Mouse (Mus musculus) CH12.LX (cell line): Measurements from ENCODE around the gene Dok4. TPM values are rescaled to one million over a fixed set of nuclear protein-coding genes. Genes with fewer than 3 reads are reported as not detected.

ENCODE experiments used
- DNase-seq: peaks from one replicate; pipeline ENCODE4 v3.0.0-alpha.2; 2013; ENCODE audit errors: extremely low read depth
- H3K27ac ChIP-seq: 2 replicates; pipeline ENCODE4 v1.5.1; 2012; ENCODE audit warnings: low read depth, mild to moderate bottlenecking, control low read depth, moderate library complexity; ENCODE audit not compliant: insufficient read depth
- H3K27me3 ChIP-seq: replicated peaks from 2 replicates; pipeline ENCODE3; 2012; ENCODE audit warnings: inconsistent platforms
- H3K36me3 ChIP-seq, 2 experiments: replicated peaks in 1 of 2; 2 replicates each; pipeline versions ENCODE3 to v1.6.1; 2012; ENCODE audit warnings: inconsistent platforms in 1 of 2, low read length in 1 of 2, mild to moderate bottlenecking in 1 of 2, mixed read lengths in 1 of 2, moderate library complexity in 1 of 2; ENCODE audit not compliant: control insufficient read depth in 1 of 2, insufficient read depth in 1 of 2
- H3K4me1 ChIP-seq, 2 experiments: 2 replicates each; pipeline ENCODE4 v1.6.1; 2012; ENCODE audit warnings: inconsistent platforms in 1 of 2, moderate library complexity in 1 of 2; ENCODE audit not compliant: insufficient read depth in 2 of 2, control insufficient read depth in 1 of 2
- H3K4me2 ChIP-seq: 2 replicates; pipeline ENCODE4 v1.6.1; 2012; ENCODE audit warnings: low read depth, mild to moderate bottlenecking, control low read depth; ENCODE audit not compliant: poor library complexity, insufficient read depth, severe bottlenecking
- H3K4me3 ChIP-seq, 3 experiments: fragments of 150-350 bp in 1 of 3; sonication (generic) in 1 of 3; replicated peaks in 1 of 3; 2 replicates each; pipeline versions ENCODE3 to v1.5.1; 2011 to 2012; ENCODE audit warnings: low read depth in 2 of 3, low read length in 2 of 3, mild to moderate bottlenecking in 2 of 3, moderate library complexity in 2 of 3, control low read depth in 1 of 3, improper control_type of control experiment in 1 of 3, inconsistent platforms in 1 of 3, mixed read lengths in 1 of 3; ENCODE audit not compliant: poor library complexity in 1 of 3
- H3K79me2 ChIP-seq: replicated peaks from 2 replicates; pipeline ENCODE4 v1.6.1; 2012; ENCODE audit warnings: mild to moderate bottlenecking, moderate library complexity; ENCODE audit not compliant: control insufficient read depth, poor library complexity, insufficient read depth, severe bottlenecking; ENCODE audit errors: extremely low read depth
- H3K9ac ChIP-seq: 2 replicates; pipeline ENCODE4 v1.6.1; 2012; ENCODE audit warnings: low read depth, mild to moderate bottlenecking, control low read depth, moderate library complexity; ENCODE audit not compliant: insufficient read depth
- H3K9me3 ChIP-seq: replicated peaks from 2 replicates; pipeline ENCODE3; 2012; ENCODE audit warnings: low read length, inconsistent platforms, mixed read lengths
- BHLHE40 ChIP-seq: IDR thresholded peaks from 2 replicates; pipeline ENCODE4 v1.6.1; 2011; ENCODE audit warnings: mild to moderate bottlenecking, low read depth, low read length, improper control_type of control experiment
- CHD1 ChIP-seq: IDR thresholded peaks from 2 replicates; pipeline ENCODE4 v1.6.1; 2012; ENCODE audit warnings: low read depth, low read length, improper control_type of control experiment, inconsistent platforms
- CHD2 ChIP-seq: IDR thresholded peaks from 2 replicates; pipeline ENCODE4 v1.6.1; 2011; ENCODE audit warnings: low read length, improper control_type of control experiment
- CTCF ChIP-seq, 2 experiments: IDR thresholded peaks in 1 of 2; conservative IDR thresholded peaks in 1 of 2; 2 replicates each; pipeline ENCODE4 v1.5.1; 2011 to 2012; ENCODE audit warnings: low read depth in 2 of 2, low read length in 2 of 2, improper control_type of control experiment in 1 of 2, inconsistent platforms in 1 of 2, mild to moderate bottlenecking in 1 of 2, moderate library complexity in 1 of 2
- E2F4 ChIP-seq: IDR thresholded peaks from 2 replicates; pipeline ENCODE4 v1.6.1; 2011; ENCODE audit warnings: low read depth, low read length, improper control_type of control experiment; ENCODE audit not compliant: insufficient replicate concordance
- ELF1 ChIP-seq: IDR thresholded peaks from 2 replicates; pipeline ENCODE4 v1.6.1; 2014; ENCODE audit warnings: low read depth, mild to moderate bottlenecking, inconsistent platforms, low read length, improper control_type of control experiment
- EP300 ChIP-seq: IDR thresholded peaks from 2 replicates; pipeline ENCODE4 v1.6.1; 2011; ENCODE audit warnings: low read length, improper control_type of control experiment
- ETS1 ChIP-seq: conservative IDR thresholded peaks from 2 replicates; pipeline ENCODE4 v1.6.1; 2012; ENCODE audit warnings: low read depth, mild to moderate bottlenecking, inconsistent platforms, low read length, improper control_type of control experiment, moderate library complexity
- GABPA ChIP-seq: IDR thresholded peaks from 2 replicates; pipeline ENCODE4 v1.6.1; 2012; ENCODE audit warnings: low read depth, low read length, improper control_type of control experiment, inconsistent platforms; ENCODE audit not compliant: insufficient replicate concordance
- HCFC1 ChIP-seq: IDR thresholded peaks from 2 replicates; pipeline ENCODE4 v1.6.1; 2012; ENCODE audit warnings: low read depth, mild to moderate bottlenecking, inconsistent platforms, low read length, improper control_type of control experiment
- IRF4 ChIP-seq: IDR thresholded peaks from 2 replicates; pipeline ENCODE4 v1.6.1; 2014; ENCODE audit warnings: low read depth, mild to moderate bottlenecking, inconsistent platforms, low read length, improper control_type of control experiment
- JUN ChIP-seq: IDR thresholded peaks from 2 replicates; pipeline ENCODE4 v1.6.1; 2011; ENCODE audit warnings: low read depth, mild to moderate bottlenecking, low read length, improper control_type of control experiment, moderate library complexity; ENCODE audit not compliant: insufficient read depth
- JUND ChIP-seq: conservative IDR thresholded peaks from 2 replicates; pipeline ENCODE4 v1.6.1; 2011; ENCODE audit warnings: low read depth, low read length, improper control_type of control experiment
- KAT2A ChIP-seq: IDR thresholded peaks from 2 replicates; pipeline ENCODE4 v1.6.1; 2012; ENCODE audit warnings: low read length, improper control_type of control experiment, inconsistent platforms; ENCODE audit not compliant: insufficient replicate concordance
- MAFK ChIP-seq: IDR thresholded peaks from 2 replicates; pipeline ENCODE4 v1.6.1; 2011; ENCODE audit warnings: low read length, improper control_type of control experiment; ENCODE audit not compliant: insufficient replicate concordance
- MAX ChIP-seq: IDR thresholded peaks from 2 replicates; pipeline ENCODE4 v1.6.1; 2011; ENCODE audit warnings: low read length, improper control_type of control experiment
- MAZ ChIP-seq: IDR thresholded peaks from 2 replicates; pipeline ENCODE4 v1.6.1; 2012; ENCODE audit warnings: low read depth, mild to moderate bottlenecking, inconsistent platforms, low read length, improper control_type of control experiment, moderate library complexity
- MEF2A ChIP-seq: IDR thresholded peaks from 2 replicates; pipeline ENCODE4 v1.6.1; 2014; ENCODE audit warnings: low read depth, mild to moderate bottlenecking, inconsistent platforms, low read length, improper control_type of control experiment, borderline replicate concordance
- MXI1 ChIP-seq: IDR thresholded peaks from 2 replicates; pipeline ENCODE4 v1.6.1; 2011; ENCODE audit warnings: mild to moderate bottlenecking, low read depth, low read length, improper control_type of control experiment
- MYC ChIP-seq: IDR thresholded peaks from 2 replicates; pipeline ENCODE4 v1.6.1; 2011; ENCODE audit warnings: low read depth, mild to moderate bottlenecking, improper control_type of control experiment, low read length
- NELFE ChIP-seq: IDR thresholded peaks from 2 replicates; pipeline ENCODE4 v1.6.1; 2011; ENCODE audit warnings: low read depth, low read length, improper control_type of control experiment
- NRF1 ChIP-seq: IDR thresholded peaks from 2 replicates; pipeline ENCODE4 v1.6.1; 2014; ENCODE audit warnings: low read depth, mild to moderate bottlenecking, inconsistent platforms, low read length, improper control_type of control experiment, moderate library complexity
- PAX5 ChIP-seq: IDR thresholded peaks from 2 replicates; pipeline ENCODE4 v1.6.1; 2012; ENCODE audit warnings: low read length, inconsistent platforms, mixed read lengths
- POLR2A ChIP-seq: IDR thresholded peaks from 2 replicates; pipeline ENCODE4 v1.6.1; 2011; ENCODE audit warnings: low read depth, mild to moderate bottlenecking, improper control_type of control experiment, low read length
- POLR2AphosphoS2 ChIP-seq: IDR thresholded peaks from 2 replicates; pipeline ENCODE4 v1.6.1; 2011; ENCODE audit warnings: low read depth, low read length, improper control_type of control experiment
- RAD21 ChIP-seq: IDR thresholded peaks from 2 replicates; pipeline ENCODE4 v1.6.1; 2011; ENCODE audit warnings: low read depth, mild to moderate bottlenecking, low read length, improper control_type of control experiment, moderate library complexity
- RCOR1 ChIP-seq: conservative IDR thresholded peaks from 2 replicates; pipeline ENCODE4 v1.6.1; 2012; ENCODE audit warnings: low read depth, mild to moderate bottlenecking, inconsistent platforms, low read length, improper control_type of control experiment
- SIN3A ChIP-seq: IDR thresholded peaks from 2 replicates; pipeline ENCODE4 v1.6.1; 2012; ENCODE audit warnings: low read length, improper control_type of control experiment, inconsistent platforms
- SMC3 ChIP-seq: IDR thresholded peaks from 2 replicates; pipeline ENCODE4 v1.6.1; 2011; ENCODE audit warnings: low read depth, low read length, improper control_type of control experiment
- TBP ChIP-seq: conservative IDR thresholded peaks from 2 replicates; pipeline ENCODE4 v1.6.1; 2011; ENCODE audit warnings: low read depth, low read length, improper control_type of control experiment
- TCF12 ChIP-seq: IDR thresholded peaks from 2 replicates; pipeline ENCODE4 v1.6.1; 2014; ENCODE audit warnings: low read depth, mild to moderate bottlenecking, inconsistent platforms, low read length, improper control_type of control experiment
- UBTF ChIP-seq: IDR thresholded peaks from 2 replicates; pipeline ENCODE4 v1.6.1; 2012; ENCODE audit warnings: low read depth, mild to moderate bottlenecking, inconsistent platforms, low read length, improper control_type of control experiment, moderate library complexity
- USF1 ChIP-seq: IDR thresholded peaks from 2 replicates; pipeline ENCODE4 v1.6.1; 2014; ENCODE audit warnings: low read depth, mild to moderate bottlenecking, inconsistent platforms, low read length, improper control_type of control experiment
- USF2 ChIP-seq: conservative IDR thresholded peaks from 2 replicates; pipeline ENCODE4 v1.6.1; 2011; ENCODE audit warnings: low read depth, low read length, improper control_type of control experiment
- ZC3H11A ChIP-seq: IDR thresholded peaks from 2 replicates; pipeline ENCODE4 v1.6.1; 2012; ENCODE audit warnings: low read depth, mild to moderate bottlenecking, inconsistent platforms, low read length, improper control_type of control experiment
- ZKSCAN1 ChIP-seq: IDR thresholded peaks from 2 replicates; pipeline ENCODE4 v1.6.1; 2012; ENCODE audit warnings: low read depth, inconsistent platforms, low read length, improper control_type of control experiment, borderline replicate concordance
- ZMIZ1 ChIP-seq: IDR thresholded peaks from 2 replicates; pipeline ENCODE4 v1.6.1; 2012; ENCODE audit warnings: low read depth, mild to moderate bottlenecking, inconsistent platforms, low read length, improper control_type of control experiment
- ZNF384 ChIP-seq: IDR thresholded peaks from 2 replicates; pipeline ENCODE4 v1.6.1; 2012; ENCODE audit warnings: low read depth, low read length, improper control_type of control experiment, inconsistent platforms
- dilution Hi-C: fragments of 300-500 bp; cut with MboI; formaldehyde crosslinking; loops from 2 replicates; pipeline ENCODE4 v1.14.3; 2020; ENCODE audit warnings: low sequenced_read_pairs; ENCODE audit not compliant: extremely low pct_unique_long_range_greater_than_20kb, extremely low pct_ligation_motif_present
- in situ Hi-C: fragments of 300-500 bp; cut with MboI; formaldehyde crosslinking; loops from 3 replicates; pipeline ENCODE4 v1.14.3; 2019; ENCODE audit warnings: low sequenced_read_pairs, low pct_ligation_motif_present, low pct_unique_long_range_greater_than_20kb, mixed read lengths
- polyA plus RNA-seq: library from polyadenylated mRNA; unstranded; fragments of >175 nt; gene quantifications from 2 replicates; pipeline ENCODE4 v1.2.1, GENCODE M21; 2012; ENCODE audit warnings: low read depth; ENCODE audit not compliant: insufficient read length
- total RNA-seq, 2 experiments: library from RNA; depleted of rRNA; stranded (reverse); fragments of 300-350 nt in 1 of 2; fragments of >200 nt in 1 of 2; gene quantifications; 2 replicates each; pipeline ENCODE4 v1.2.3; 2012 to 2014

The Dok4 gene
- 1.8 and 2.3 TPM in 2 replicates for total RNA-seq (2012; rRNA removed)
- 1.6 and 2.3 TPM in 2 replicates for total RNA-seq (2014; rRNA removed)
- 1.7 and 1.9 TPM in 2 replicates for polyA plus RNA-seq

DNA sequence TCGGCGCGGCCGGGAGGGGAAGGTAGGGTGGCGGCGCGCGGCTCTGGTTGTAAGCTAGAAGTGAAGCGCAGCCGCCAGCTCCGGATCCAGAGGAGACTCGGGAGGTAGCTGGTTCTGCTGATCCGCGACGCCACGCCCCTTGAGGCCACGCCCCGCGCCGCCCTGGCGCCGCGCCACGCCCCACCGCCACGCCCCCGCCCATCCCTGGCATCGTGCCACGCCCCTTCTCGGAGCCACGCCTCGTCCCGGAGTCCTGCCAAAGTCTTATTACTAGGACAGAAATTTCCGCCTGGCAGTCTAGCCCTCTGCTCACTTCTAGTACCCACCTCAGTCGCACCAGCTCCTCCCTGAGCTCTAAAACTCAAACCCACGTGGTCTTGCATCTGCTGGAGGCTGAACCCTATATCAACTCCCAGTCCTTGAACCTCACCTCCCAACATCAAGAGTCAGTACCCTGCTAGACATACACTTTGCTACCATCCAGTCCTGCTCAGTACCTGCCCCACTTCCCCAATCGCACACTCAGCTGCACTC is at the start of gene Dok4:
Dok4 (minus strand) TSS at position 134 of the 534 bp plus-strand sequence.
- Histone ChIP-seq H3K27me3 (peaks cover 17% of the 10 kb centered on the region), H3K4me2 (peak within 1 kb of the TSS; percentile 89), H3K9me3 (no peaks in the 10 kb centered on the region), H3K4me1 (peaks cover 8 to 36% of the 10 kb centered on the region in 2 experiments; a peak in 2 of 4 replicates), H3K9ac (peak within 1 kb of the TSS; percentile 50), H3K36me3 (no peaks in the 10 kb centered on the region), H3K79me2 (no peaks in the 10 kb centered on the region), H3K4me3 (peak within 1 kb of the TSS; percentile 29 to 55 (median 53)), H3K27ac (no peak within 1 kb of the TSS)
- DNase-seq: peak; percentile 78
- in situ Hi-C loops (no loop called here), dilution Hi-C loops (no loop called here)
- TF ChIP-seq MAX (peak; percentile 84; the same call in 1 of the 2 replicates), BHLHE40 (no peak), E2F4 (no peak), ETS1 (no peak), HCFC1 (no peak), ELF1 (no peak), MXI1 (peak; percentile 81; the same call in 1 of the 2 replicates), USF1 (no peak), KAT2A (no peak), IRF4 (no peak), CTCF (conservative IDR thresholded peaks at IDR 0.05 in 1 of 2, IDR thresholded peaks at IDR 0.05 in 1 of 2; ENCODE audit: low read depth in 2 of 2, low read length in 2 of 2) (no peak), CHD1 (no peak), TCF12 (no peak; the same call in 1 of the 2 replicates), CHD2 (no peak), RAD21 (no peak), SMC3 (no peak), POLR2AphosphoS2 (no peak), JUN (no peak), GABPA (no peak), EP300 (no peak), USF2 (no peak), ZNF384 (no peak), MAFK (no peak), NELFE (no peak), MAZ (no peak), MEF2A (no peak), JUND (no peak), MYC (peak; percentile 67), SIN3A (no peak), ZKSCAN1 (no peak), POLR2A (peak; percentile 16; the same call in 1 of the 2 replicates), ZMIZ1 (no peak), PAX5 (no peak), ZC3H11A (no peak), TBP (peak; percentile 36; the same call in 1 of the 2 replicates), UBTF (no peak), NRF1 (peak; percentile 47; the same call in 1 of the 2 replicates), RCOR1 (no peak)
